Mouse (Mus musculus): ENCODE measurements around the gene Fcgr1. TPM values are rescaled to one million over a fixed set of nuclear protein-coding genes. Genes with fewer than 3 reads are reported as not detected.
A peak's percentile ranks its signal among the peaks of the same experiment; 100 is the strongest.
"Not testable (repeated sequence)": the region's sequence is repeated elsewhere in the genome, so short reads cannot be mapped to it uniquely, and the experiment has no call there.

Fcgr1 gene
- total and polyA plus RNA-seq, 2 experiments from 2014 or later = 1.5 to 3.0 TPM

GRCm38 (mm10) chr3:96293368-96293767 lies 401 bp downstream of the Fcgr1 start:
- no peak for DNase-seq (ENCODE audit: low spot score)
- no peak overlapping the region for H3K9ac ChIP-seq (replicated peaks; ENCODE audit: low read depth, low read length)
- H3K27me3 ChIP-seq (ENCODE audit: control insufficient read depth, insufficient read depth, low read length) = no peaks in the 10 kb centered on the region
- H3K4me2 ChIP-seq (ENCODE audit: low read depth, low read length) = no peak overlapping the region
- no peak overlapping the region for H3K4me3 ChIP-seq (ENCODE audit: low read depth, low read length)
- H3K9me3 ChIP-seq (replicated peaks; ENCODE audit: control insufficient read depth, low read length) = no peaks in the 10 kb centered on the region
- TF ChIP-seq EP300 (IDR thresholded peaks at IDR 0.05; ENCODE audit: low read depth) = no peak
- no peak for TF ChIP-seq CTCF (IDR thresholded peaks at IDR 0.05; ENCODE audit: low read depth)
- H3K36me3 ChIP-seq (replicated peaks; ENCODE audit: control insufficient read depth, insufficient read depth, low read length) = no peaks in the 10 kb centered on the region
- no peak for ATAC-seq (ENCODE audit: insufficient read depth, low read depth)
- WGBS = 51% methylated on average over 5 of the region's 5 CpGs
- H3K27ac ChIP-seq (ENCODE audit: low read depth) = no peak overlapping the region
- H3K4me1 ChIP-seq (ENCODE audit: control insufficient read depth, insufficient read depth) = no peaks in the 10 kb centered on the region

GRCm38 (mm10) chr3:96292641-96293040 lies 1.1 kb downstream of the Fcgr1 start:
- Histone ChIP-seq H3K4me2 (ENCODE audit: low read depth, low read length) (no peak overlapping the region), H3K4me1 (ENCODE audit: control insufficient read depth, insufficient read depth) (no peaks in the 10 kb centered on the region), H3K9me3 (replicated peaks; ENCODE audit: control insufficient read depth, low read length) (no peaks in the 10 kb centered on the region), H3K27me3 (ENCODE audit: control insufficient read depth, insufficient read depth, low read length) (no peaks in the 10 kb centered on the region), H3K9ac (replicated peaks; ENCODE audit: low read depth, low read length) (no peak overlapping the region), H3K36me3 (replicated peaks; ENCODE audit: control insufficient read depth, insufficient read depth, low read length) (no peaks in the 10 kb centered on the region), H3K27ac (ENCODE audit: low read depth) (no peak overlapping the region), H3K4me3 (ENCODE audit: low read depth, low read length) (no peak overlapping the region)
- TF ChIP-seq EP300 (IDR thresholded peaks at IDR 0.05; ENCODE audit: low read depth) (no peak), CTCF (IDR thresholded peaks at IDR 0.05; ENCODE audit: low read depth) (no peak)
- ATAC-seq (ENCODE audit: insufficient read depth, low read depth) = no peak
- WGBS = 67% methylated on average over 6 of the region's 6 CpGs
- no peak for DNase-seq (ENCODE audit: low spot score)

GRCm38 (mm10) chr3:96290727-96291126 lies 3.0 kb downstream of the Fcgr1 start:
- 79% methylated on average over 3 of the region's 3 CpGs for WGBS
- not testable (repeated sequence) for H3K9me3 ChIP-seq (replicated peaks; ENCODE audit: control insufficient read depth, low read length); H3K9ac ChIP-seq (replicated peaks; ENCODE audit: low read depth, low read length); H3K36me3 ChIP-seq (replicated peaks; ENCODE audit: control insufficient read depth, insufficient read depth, low read length); DNase-seq (ENCODE audit: low spot score); H3K27ac ChIP-seq (ENCODE audit: low read depth); H3K4me2 ChIP-seq (ENCODE audit: low read depth, low read length); H3K27me3 ChIP-seq (ENCODE audit: control insufficient read depth, insufficient read depth, low read length); H3K4me3 ChIP-seq (ENCODE audit: low read depth, low read length); ATAC-seq (ENCODE audit: insufficient read depth, low read depth); H3K4me1 ChIP-seq (ENCODE audit: control insufficient read depth, insufficient read depth)

GRCm38 (mm10) chr3:96289201-96289600 lies 4.6 kb downstream of the Fcgr1 start:
- 72% methylated on average over 3 of the region's 3 CpGs for WGBS
- H3K4me3 ChIP-seq (ENCODE audit: low read depth, low read length) = no peak overlapping the region
- no peak overlapping the region for H3K4me2 ChIP-seq (ENCODE audit: low read depth, low read length)
- ATAC-seq (ENCODE audit: insufficient read depth, low read depth) (no peak), DNase-seq (ENCODE audit: low spot score) (no peak)
- H3K4me1 ChIP-seq (ENCODE audit: control insufficient read depth, insufficient read depth) = no peaks in the 10 kb centered on the region
- TF ChIP-seq EP300 (IDR thresholded peaks at IDR 0.05; ENCODE audit: low read depth) (no peak), CTCF (IDR thresholded peaks at IDR 0.05; ENCODE audit: low read depth) (no peak)
- peaks cover 9% of the 10 kb centered on the region; the same call in 1 of the 2 replicates for H3K27me3 ChIP-seq (ENCODE audit: control insufficient read depth, insufficient read depth, low read length)
- no peaks in the 10 kb centered on the region for H3K9me3 ChIP-seq (replicated peaks; ENCODE audit: control insufficient read depth, low read length)
- H3K9ac ChIP-seq (replicated peaks; ENCODE audit: low read depth, low read length) = no peak overlapping the region
- H3K36me3 ChIP-seq (replicated peaks; ENCODE audit: control insufficient read depth, insufficient read depth, low read length) = no peaks in the 10 kb centered on the region
- H3K27ac ChIP-seq (ENCODE audit: low read depth) = no peak overlapping the region

GRCm38 (mm10) chr3:96287334-96287733 lies 6.4 kb downstream of the Fcgr1 start:
- ATAC-seq (ENCODE audit: insufficient read depth, low read depth); DNase-seq (ENCODE audit: low spot score); H3K36me3 ChIP-seq (replicated peaks; ENCODE audit: control insufficient read depth, insufficient read depth, low read length); H3K4me1 ChIP-seq (ENCODE audit: control insufficient read depth, insufficient read depth); H3K27ac ChIP-seq (ENCODE audit: low read depth); H3K9me3 ChIP-seq (replicated peaks; ENCODE audit: control insufficient read depth, low read length); H3K9ac ChIP-seq (replicated peaks; ENCODE audit: low read depth, low read length); H3K4me2 ChIP-seq (ENCODE audit: low read depth, low read length); H3K4me3 ChIP-seq (ENCODE audit: low read depth, low read length): not testable (repeated sequence)
- 86% methylated on average over 11 of the region's 11 CpGs for WGBS
- peaks cover 18% of the 10 kb centered on the region for H3K27me3 ChIP-seq (ENCODE audit: control insufficient read depth, insufficient read depth, low read length)
- peak; percentile 76 for TF ChIP-seq CTCF (IDR thresholded peaks at IDR 0.05; ENCODE audit: low read depth)

- no peak overlapping the region for H3K27ac ChIP-seq (ENCODE audit: low read depth)
- H3K9me3 ChIP-seq (replicated peaks; ENCODE audit: control insufficient read depth, low read length) = no peaks in the 10 kb centered on the region
- no peak for ATAC-seq (ENCODE audit: insufficient read depth, low read depth)
- peaks cover 18% of the 10 kb centered on the region for H3K27me3 ChIP-seq (ENCODE audit: control insufficient read depth, insufficient read depth, low read length)
- H3K9ac ChIP-seq (replicated peaks; ENCODE audit: low read depth, low read length) = no peak overlapping the region
- no peak overlapping the region for H3K4me3 ChIP-seq (ENCODE audit: low read depth, low read length)
- peak; percentile 33 for DNase-seq (ENCODE audit: low spot score)
- H3K4me2 ChIP-seq (ENCODE audit: low read depth, low read length) = peak overlapping the region; percentile 12; the same call in 1 of the 2 replicates
- TF ChIP-seq CTCF (IDR thresholded peaks at IDR 0.05; ENCODE audit: low read depth) (peak; percentile 51), EP300 (IDR thresholded peaks at IDR 0.05; ENCODE audit: low read depth) (no peak)
- no peaks in the 10 kb centered on the region for H3K36me3 ChIP-seq (replicated peaks; ENCODE audit: control insufficient read depth, insufficient read depth, low read length)
- WGBS = 11% methylated on average over 4 of the region's 4 CpGs
- no peaks in the 10 kb centered on the region for H3K4me1 ChIP-seq (ENCODE audit: control insufficient read depth, insufficient read depth)
Observed at GRCm38 (mm10) chr3:96284457-96284856, 9.3 kb downstream of the Fcgr1 start.

Measured in heart, postnatal 0 days (tissue).